Mouse (Mus musculus) liver, embryonic 14.5 days (tissue): ENCODE measurements around the gene Ltc4s. TPM values are rescaled to one million over a fixed set of nuclear protein-coding genes. Genes with fewer than 3 reads are reported as not detected.

Experiments
- ATAC-seq: fragments of 200-750 bp; cut with Nextera tagmentation; 2 replicates; pipeline ENCODE4 v1.8.0; 2017; ENCODE audit warnings: moderate number of reproducible peaks, mild to moderate bottlenecking, moderate library complexity; ENCODE audit not compliant: insufficient read depth
- DNase-seq, 3 experiments: peaks; one replicate each; pipeline ENCODE4 v3.0.0-alpha.2; 2012 to 2013; ENCODE audit warnings: low read depth in 3 of 3, low spot score in 3 of 3
- H3K27ac ChIP-seq: fragments of 300-500 bp; sonication (generic); 2 replicates; pipeline ENCODE4 v1.5.1; 2014; ENCODE audit warnings: moderate library complexity, mild to moderate bottlenecking, control low read depth, inconsistent platforms
- H3K27me3 ChIP-seq: fragments of 300-500 bp; sonication (generic); 2 replicates; pipeline ENCODE4 v1.6.1; 2014; ENCODE audit warnings: mild to moderate bottlenecking, low read length, moderate library complexity; ENCODE audit not compliant: control insufficient read depth, insufficient read depth
- H3K36me3 ChIP-seq: fragments of 300-500 bp; sonication (generic); replicated peaks from 2 replicates; pipeline ENCODE4 v1.6.1; 2014; ENCODE audit warnings: low read depth; ENCODE audit not compliant: control insufficient read depth, insufficient read depth
- H3K4me1 ChIP-seq, 2 experiments: fragments of 200-500 bp in 1 of 2; fragments of 300-500 bp in 1 of 2; sonication (generic) in 1 of 2; replicated peaks; 2 replicates each; pipeline ENCODE4 v1.6.1; 2012 to 2014; ENCODE audit warnings: antibody characterized with exemption in 1 of 2, inconsistent platforms in 1 of 2, low read length in 1 of 2; ENCODE audit not compliant: control insufficient read depth in 2 of 2, insufficient read depth in 2 of 2
- H3K4me2 ChIP-seq: fragments of 300-500 bp; sonication (generic); 2 replicates; pipeline ENCODE4 v1.6.1; 2014; ENCODE audit warnings: low read depth, mild to moderate bottlenecking, control low read depth, moderate library complexity
- H3K4me3 ChIP-seq, 2 experiments: fragments of 200-500 bp in 1 of 2; fragments of 300-500 bp in 1 of 2; sonication (generic) in 1 of 2; 2 replicates each; pipeline ENCODE4 v1.5.1; 2012 to 2014; ENCODE audit warnings: low read depth in 2 of 2, low read length in 2 of 2, mild to moderate bottlenecking in 2 of 2, control low read depth in 1 of 2, inconsistent platforms in 1 of 2, moderate library complexity in 1 of 2; ENCODE audit not compliant: insufficient read depth in 1 of 2
- H3K9ac ChIP-seq: fragments of 300-500 bp; sonication (generic); replicated peaks from 2 replicates; pipeline ENCODE4 v1.6.1; 2014; ENCODE audit warnings: mild to moderate bottlenecking, control low read depth, moderate library complexity
- H3K9me3 ChIP-seq: fragments of 300-500 bp; sonication (generic); 2 replicates; pipeline ENCODE4 v1.6.1; 2016; ENCODE audit warnings: low read length, mixed read lengths; ENCODE audit not compliant: control insufficient read depth
- CTCF ChIP-seq: IDR thresholded peaks from 2 replicates; pipeline ENCODE4 v1.5.1; 2016; ENCODE audit warnings: antibody characterized with exemption, low read depth, control low read depth
- EP300 ChIP-seq: IDR thresholded peaks from 2 replicates; pipeline ENCODE4 v1.6.1; 2016; ENCODE audit warnings: antibody characterized with exemption, low read depth
- WGBS: fragments of 180-500 bp; shearing (Covaris S2); extraction: QIAGEN DNeasy Blood & Tissue Kit; methylation state at CpG from one replicate; pipeline ENCODE4 v1.1.7; 2014; ENCODE audit not compliant: insufficient replicate concordance; 5-methylcytosine and 5-hydroxymethylcytosine counted together
- polyA plus RNA-seq, 2 experiments: library from polyadenylated mRNA; depleted of rRNA in 1 of 2; stranded (reverse) in 1 of 2; unstranded in 1 of 2; fragments of >200 nt; fragmentation: Nextera tagmentation in 1 of 2; extraction: Ambion mirVana in 1 of 2; gene quantifications; 2 replicates each; pipeline versions ENCODE4 v1.2.1 to v1.2.3; 2012 to 2014

The Ltc4s gene
- polyA plus RNA-seq, 2 experiments = 0.54 to 0.83 TPM

GRCm38 (mm10) chr11:50243926-50244325, 5.5 kb upstream of the Ltc4s start:
- H3K27ac ChIP-seq = no peak overlapping the region
- H3K9me3 ChIP-seq = no peaks in the 10 kb centered on the region
- no peak for DNase-seq
- TF ChIP-seq CTCF = no peak
- TF ChIP-seq EP300 = no peak
- ATAC-seq = no peak
- H3K9ac ChIP-seq = no peak overlapping the region
- no peaks in the 10 kb centered on the region for H3K27me3 ChIP-seq
- H3K4me1 ChIP-seq = peaks cover 0 to 4% of the 10 kb centered on the region in 2 experiments; a peak in 2 of 4 replicates
- no peak overlapping the region for H3K4me2 ChIP-seq
- no peaks in the 10 kb centered on the region for H3K36me3 ChIP-seq
- WGBS = 41% methylated on average over 6 of the region's 6 CpGs
- no peak overlapping the region for H3K4me3 ChIP-seq

DNA sequence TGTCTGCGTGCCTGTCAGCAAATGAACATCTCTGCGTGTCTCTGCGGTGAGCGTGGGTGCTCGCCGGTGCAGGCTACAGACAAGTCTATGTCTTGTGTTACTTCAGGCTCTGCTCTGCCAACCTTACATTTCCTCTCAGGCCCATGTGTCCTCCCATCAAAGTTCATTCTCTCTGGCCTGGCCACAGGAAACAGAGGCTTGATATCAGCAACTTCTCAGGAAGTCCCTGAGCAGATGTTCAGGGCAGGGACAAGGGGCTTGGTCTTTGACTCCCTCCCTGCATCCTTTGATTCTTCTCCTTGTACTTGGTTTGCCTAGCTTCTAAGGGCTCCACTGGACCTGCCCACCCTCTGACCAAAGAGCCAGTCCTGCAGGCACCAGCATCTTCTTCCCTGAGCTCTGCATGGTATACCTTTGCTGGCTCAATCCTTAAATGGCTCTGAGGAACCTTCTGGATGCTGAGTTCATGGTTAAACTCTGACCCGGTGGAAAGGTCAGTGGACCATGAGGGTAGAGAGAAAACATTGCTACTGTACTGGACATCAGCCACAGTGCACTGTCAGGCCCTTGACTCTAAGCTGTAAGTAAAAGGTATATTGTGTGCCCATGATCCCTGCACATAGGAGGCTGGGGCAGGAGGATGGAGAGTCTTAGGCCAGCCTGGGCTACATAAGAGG, 2.0 kb upstream of the Ltc4s start:
- Histone ChIP-seq H3K4me2 (no peak overlapping the region), H3K4me1 (peaks cover 23 to 25% of the 10 kb centered on the region in 2 experiments), H3K27ac (no peak overlapping the region), H3K36me3 (no peaks in the 10 kb centered on the region), H3K27me3 (no peaks in the 10 kb centered on the region; the same call in 1 of the 2 replicates), H3K9me3 (no peaks in the 10 kb centered on the region), H3K4me3 (no peak overlapping the region), H3K9ac (no peak overlapping the region)
- no peak for ATAC-seq
- TF ChIP-seq EP300 (no peak), CTCF (no peak)
- 21% methylated on average over 7 of the region's 7 CpGs for WGBS
- DNase-seq = no peak

- TF ChIP-seq EP300 (no peak), CTCF (no peak)
- H3K4me2 ChIP-seq = no peak overlapping the region
- DNase-seq (no peak), ATAC-seq (no peak)
- H3K36me3 ChIP-seq = peaks cover 9% of the 10 kb centered on the region
- WGBS = 66% methylated on average over 9 of the region's 9 CpGs
- no peak overlapping the region for H3K27ac ChIP-seq
- H3K27me3 ChIP-seq = no peaks in the 10 kb centered on the region; the same call in 1 of the 2 replicates
- no peaks in the 10 kb centered on the region for H3K9me3 ChIP-seq
- peaks cover 23 to 25% of the 10 kb centered on the region in 2 experiments for H3K4me1 ChIP-seq
- H3K9ac ChIP-seq = no peak overlapping the region
- no peak overlapping the region for H3K4me3 ChIP-seq
These were observed 690 bp upstream of the Ltc4s start for GRCm38 (mm10) chr11:50238821-50239791.

DNA sequence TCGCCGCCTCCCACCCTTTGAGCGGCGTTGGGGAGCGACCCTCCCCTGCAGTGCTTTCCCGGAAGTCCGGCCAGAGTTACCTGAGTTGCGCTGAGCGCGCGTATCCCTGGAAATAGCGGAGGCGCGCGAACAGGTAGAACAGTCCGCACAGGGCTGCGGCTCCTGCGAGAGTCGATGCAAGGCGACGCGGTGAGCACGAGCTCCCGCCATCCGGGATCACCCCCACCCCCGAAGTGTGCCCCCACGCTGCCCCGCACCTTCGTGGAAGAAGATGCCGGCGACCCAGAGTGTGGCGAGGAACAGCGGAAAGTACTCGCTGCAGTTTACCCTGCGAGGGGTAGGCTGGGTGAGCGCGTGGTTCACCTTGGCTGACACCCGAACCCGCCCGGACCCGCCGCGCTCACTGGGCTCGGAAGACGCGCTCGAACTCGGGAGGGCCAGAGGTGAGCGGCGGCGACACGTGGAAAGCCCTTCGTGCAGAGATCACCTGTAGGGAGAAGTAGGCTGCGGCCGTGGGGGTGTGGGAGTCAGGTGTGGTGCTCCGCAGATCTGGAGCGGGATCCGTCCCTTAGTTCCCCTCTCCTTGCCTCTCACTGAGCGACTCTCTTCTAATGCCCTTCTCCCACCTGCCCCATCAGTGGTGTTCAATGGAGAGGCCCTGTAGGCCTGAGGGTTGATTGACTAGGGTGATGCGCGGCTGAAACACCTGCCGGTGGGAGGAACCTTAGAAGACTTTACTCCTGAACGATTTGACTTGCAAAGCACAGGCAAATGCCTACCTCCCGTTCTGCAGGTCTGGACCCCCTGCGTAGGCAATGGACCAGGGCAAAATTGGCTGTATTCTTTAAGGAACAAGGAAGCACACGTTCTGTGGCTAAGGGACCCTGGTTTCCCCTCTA, 1.2 kb downstream of the Ltc4s start:
- peaks cover 23 to 25% of the 10 kb centered on the region in 2 experiments for H3K4me1 ChIP-seq
- ATAC-seq (peak; percentile 59), DNase-seq (no peak)
- H3K4me3 ChIP-seq = peak overlapping the region; percentile 62 to 77
- H3K4me2 ChIP-seq = peak overlapping the region; percentile 100
- H3K9ac ChIP-seq = peak overlapping the region; percentile 59
- 2% methylated on average over 66 of the region's 66 CpGs for WGBS
- H3K36me3 ChIP-seq = peaks cover 27% of the 10 kb centered on the region
- TF ChIP-seq EP300 = no peak
- TF ChIP-seq CTCF = no peak
- H3K9me3 ChIP-seq = no peaks in the 10 kb centered on the region
- H3K27ac ChIP-seq = no peak overlapping the region
- H3K27me3 ChIP-seq = no peaks in the 10 kb centered on the region; the same call in 1 of the 2 replicates
